Mouse (Mus musculus): Measurements from ENCODE around the gene Nfx1.
"Not testable (repeated sequence)": the region's sequence is repeated elsewhere in the genome, so short reads cannot be mapped to it uniquely, and the experiment has no call there.

Gene Nfx1

DNA sequence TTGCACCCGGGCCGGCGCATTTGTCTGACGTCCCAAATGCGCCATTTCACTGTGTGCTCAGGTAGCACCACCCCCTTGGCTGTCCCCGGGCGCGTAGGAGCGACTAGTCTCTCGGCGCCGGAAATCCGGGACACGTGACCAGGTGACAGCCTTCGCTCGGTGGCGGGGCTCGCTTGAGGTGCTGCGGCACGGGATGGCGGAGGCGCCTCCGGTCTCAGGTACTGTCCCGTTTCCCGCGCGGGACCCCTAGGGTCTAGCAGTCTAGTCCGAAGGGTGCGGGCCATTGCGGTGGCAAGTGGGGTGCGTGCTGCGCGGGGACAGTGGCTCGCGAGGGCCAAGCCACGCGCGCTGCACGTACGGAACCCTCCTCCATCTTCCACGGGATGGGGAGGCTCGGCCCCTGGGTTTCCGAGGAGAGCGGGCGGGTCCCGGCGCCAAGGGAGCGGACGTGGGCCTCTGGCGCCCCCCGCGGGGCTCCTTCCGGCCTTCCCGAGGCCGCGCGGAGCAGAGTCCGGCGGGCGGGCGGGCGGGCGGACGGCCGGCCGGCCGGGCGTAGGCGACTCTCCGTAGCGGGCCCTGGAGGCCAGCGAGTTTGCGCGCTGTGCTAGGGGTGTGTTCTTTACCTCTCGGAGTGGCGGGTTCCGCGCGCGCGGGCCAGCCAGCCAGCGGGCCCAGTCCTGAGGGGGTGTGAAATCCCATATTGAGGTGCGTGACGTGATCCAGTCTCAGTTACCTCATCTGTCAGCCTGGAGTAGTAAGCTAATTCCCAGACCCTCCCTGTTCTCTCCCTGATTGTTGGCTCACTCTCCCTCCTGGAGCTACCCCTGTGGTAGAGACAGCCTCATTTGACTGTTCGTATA is at the start of gene Nfx1:
TSS of gene Nfx1 (plus strand) at position 65 of the 860 bp plus-strand sequence.
- in situ Hi-C loops (cut with MboI) = loop anchor here (25.0 kb wide), 1 partner anchor 834 kb away; the partner anchor contains the start of gene Aco1

DNA sequence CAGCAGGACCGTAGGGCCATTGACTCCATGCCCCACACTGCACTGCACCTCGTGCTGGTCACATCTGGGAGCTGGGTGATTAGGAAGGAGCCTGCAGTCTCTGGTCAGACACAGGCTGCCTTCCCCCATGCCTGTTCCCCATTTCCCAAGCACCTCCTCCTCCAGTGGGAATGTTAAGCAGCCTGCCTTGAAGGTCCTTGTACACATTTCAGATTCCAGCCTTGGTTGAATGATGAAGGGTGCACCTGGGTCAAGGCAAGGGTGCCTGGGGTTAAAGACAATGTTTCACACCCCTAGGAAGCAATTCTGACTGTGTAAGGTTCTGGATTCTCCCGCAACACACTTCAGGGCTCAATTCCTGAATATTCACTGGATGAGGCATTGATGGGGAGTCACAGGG is 49.4 kb upstream of the Nfx1 start:
- in situ Hi-C loops (cut with MboI) = no loop called here

- in situ Hi-C loops (cut with MboI) = no loop called here
Measured at GRCm38 (mm10) chr4:40923087-40923651, 47.5 kb upstream of the Nfx1 start.

DNA sequence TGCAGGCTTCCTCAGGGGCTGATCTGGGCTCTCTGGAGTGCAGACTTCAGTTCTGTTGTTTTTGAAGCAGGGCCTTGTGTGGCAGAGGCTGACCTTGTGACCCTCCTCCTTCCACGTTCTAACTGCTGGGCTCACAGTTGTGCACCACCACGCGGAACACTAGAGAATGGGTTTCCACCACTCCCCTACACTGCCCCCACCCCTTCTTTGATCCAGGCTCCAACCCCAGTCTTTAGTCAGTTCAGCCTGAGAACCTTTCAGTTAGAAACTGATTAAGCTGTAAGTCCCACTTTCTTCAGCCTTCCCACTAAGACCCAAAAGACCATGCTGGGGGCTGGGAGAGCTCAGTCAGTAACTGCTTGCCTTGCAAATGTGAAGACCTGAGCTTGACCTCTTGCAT is 45.1 kb upstream of the Nfx1 start:
- in situ Hi-C loops (cut with MboI) = no loop called here

- in situ Hi-C loops (cut with MboI) = no loop called here
Measured at GRCm38 (mm10) chr4:40929046-40929445, 41.7 kb upstream of the Nfx1 start.

- in situ Hi-C loops (cut with MboI) = no loop called here
Measured at GRCm38 (mm10) chr4:40933694-40934093, 37.0 kb upstream of the Nfx1 start.

DNA sequence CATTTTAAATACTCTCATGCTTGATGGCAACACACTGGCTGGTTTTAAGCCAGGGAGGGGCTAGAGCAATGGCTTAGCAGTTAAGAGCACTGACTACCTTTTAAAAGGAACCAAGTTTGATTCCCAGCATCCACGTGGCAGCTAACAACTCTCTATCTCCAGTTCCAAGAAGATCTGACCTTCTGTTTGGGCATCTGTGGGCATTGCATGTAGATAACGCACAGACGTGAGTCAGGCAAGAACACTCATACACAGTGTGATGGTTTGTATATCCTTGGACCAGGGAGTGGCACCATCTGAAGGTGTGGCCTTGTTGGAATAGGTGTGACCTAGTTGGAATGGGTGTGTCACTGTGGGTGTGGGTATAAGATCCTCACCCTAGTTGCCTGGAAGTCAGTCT is 36.3 kb upstream of the Nfx1 start:
- in situ Hi-C loops (cut with MboI) = not testable (repeated sequence)

- in situ Hi-C loops (cut with MboI) = no loop called here
Measured at GRCm38 (mm10) chr4:40936175-40936839, 34.4 kb upstream of the Nfx1 start.

GRCm38 (mm10) chr4:40938793-40939192 is 31.9 kb upstream of the Nfx1 start:
- in situ Hi-C loops (cut with MboI) = no loop called here

- in situ Hi-C loops (cut with MboI) = no loop called here
Measured at GRCm38 (mm10) chr4:40943651-40944050, 27.1 kb upstream of the Nfx1 start.

GRCm38 (mm10) chr4:40946516-40947121 is 24.1 kb upstream of the Nfx1 start:
- in situ Hi-C loops (cut with MboI) = no loop called here

DNA sequence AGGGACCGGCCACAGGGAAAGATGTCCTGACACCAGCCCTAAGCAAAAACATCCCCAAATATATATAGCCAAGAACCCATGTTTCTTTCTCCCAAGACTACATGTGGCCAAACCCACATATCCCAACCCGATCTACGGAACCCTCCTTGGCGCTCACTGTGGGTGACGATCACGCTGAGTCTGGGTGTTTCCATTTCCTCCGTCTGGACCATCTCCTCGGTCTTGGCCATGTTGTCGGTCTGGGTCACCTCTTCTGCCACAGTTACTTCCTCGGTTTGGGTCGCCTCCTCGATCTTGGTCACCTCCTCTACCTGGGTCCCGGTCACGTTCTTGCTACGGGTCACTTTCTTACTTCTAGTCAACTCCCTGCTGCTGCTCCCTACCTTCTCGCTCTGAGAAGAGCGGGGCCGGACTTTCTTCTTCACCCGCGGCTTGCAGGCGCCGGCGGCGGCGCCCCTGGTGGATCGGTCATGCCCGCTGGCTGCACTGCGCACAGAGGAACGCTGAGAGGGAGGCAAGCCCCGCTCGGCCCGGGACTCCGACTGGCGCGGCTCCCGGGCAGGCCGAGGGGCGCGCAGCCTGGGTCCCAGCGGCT is 23.0 kb upstream of the Nfx1 start:
- in situ Hi-C loops (cut with MboI) = no loop called here

GRCm38 (mm10) chr4:40948160-40948708 is 22.5 kb upstream of the Nfx1 start, which contains the start of the genes Bag1 and Chmp5:
Gene Bag1 (minus strand): TSS chr4:40948294.
Gene Chmp5 (plus strand): TSS chr4:40948407.
- in situ Hi-C loops (cut with MboI) = no loop called here

DNA sequence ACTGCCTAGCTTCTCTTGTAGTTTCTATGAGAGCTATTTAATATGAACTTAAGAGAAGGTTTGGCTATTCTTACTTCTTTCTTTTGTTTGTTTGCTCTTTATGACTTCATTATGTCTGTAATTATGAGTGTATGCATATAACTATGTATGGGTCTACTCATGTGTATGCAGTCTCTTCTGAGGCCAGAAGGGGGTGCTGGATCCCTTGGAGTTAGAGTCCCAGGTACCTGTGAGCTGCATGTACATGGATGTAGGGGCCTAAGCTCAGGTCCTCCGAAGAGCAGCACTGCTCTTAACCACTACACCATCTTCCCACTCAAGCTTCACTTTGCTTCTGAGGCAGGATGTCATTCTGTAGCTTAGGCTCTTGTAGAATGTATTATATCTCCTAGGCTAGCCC is 17.2 kb upstream of the Nfx1 start:
- in situ Hi-C loops (cut with MboI) = loop anchor here (25.0 kb wide), 1 partner anchor 816 kb away; the partner anchor contains the start of gene Aco1

- in situ Hi-C loops (cut with MboI) = loop anchor here (25.0 kb wide), 1 partner anchor 819 kb away; the partner anchor contains the start of gene Aco1
Measured at GRCm38 (mm10) chr4:40955942-40956341, 14.8 kb upstream of the Nfx1 start.

DNA sequence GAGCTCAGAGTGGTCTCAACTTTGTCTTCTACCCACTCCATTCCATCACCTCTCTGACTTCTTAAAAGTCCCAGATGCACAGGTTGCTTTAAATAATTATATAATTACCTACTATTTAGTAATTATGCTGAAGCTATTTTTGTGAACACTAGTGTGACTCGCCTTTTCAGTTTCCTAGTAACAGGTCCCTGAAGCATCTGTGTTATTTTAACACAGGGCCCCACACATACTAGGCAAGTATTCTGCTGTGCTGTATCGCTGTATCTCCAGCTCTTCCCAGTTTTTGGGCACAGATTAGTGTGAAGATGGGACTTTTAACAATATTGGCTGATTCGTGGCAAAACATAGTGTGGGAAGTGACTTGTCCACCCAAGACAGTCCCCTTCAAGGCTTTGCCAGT is 7.2 kb upstream of the Nfx1 start:
- in situ Hi-C loops (cut with MboI) = loop anchor here (25.0 kb wide), 1 partner anchor 826 kb away; the partner anchor contains the start of gene Aco1

DNA sequence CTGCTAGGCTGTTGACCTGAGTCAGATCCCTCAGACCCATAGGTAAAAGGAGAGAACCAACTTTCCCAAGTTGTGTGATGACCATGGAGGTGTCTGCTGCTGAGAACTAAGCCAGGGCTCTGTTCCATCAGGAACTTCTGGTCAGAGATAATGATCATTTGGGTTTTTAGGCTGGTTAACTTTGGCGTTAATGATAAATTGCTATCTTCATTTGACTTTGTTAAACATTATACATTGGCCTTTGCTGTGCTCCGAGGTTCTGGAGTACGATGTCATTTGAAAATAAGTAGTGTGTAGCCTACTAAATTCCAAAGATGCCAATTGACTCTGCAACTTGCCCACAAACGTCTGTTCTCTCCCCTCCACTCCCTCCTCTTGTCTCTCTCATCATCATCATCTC is 1.5 kb upstream of the Nfx1 start:
- in situ Hi-C loops (cut with MboI) = loop anchor here (25.0 kb wide), 1 partner anchor 832 kb away; the partner anchor contains the start of gene Aco1

GRCm38 (mm10) chr4:40969781-40970591 is 720 bp upstream of the Nfx1 start:
- in situ Hi-C loops (cut with MboI) = loop anchor here (25.0 kb wide), 1 partner anchor 833 kb away; the partner anchor contains the start of gene Aco1

DNA sequence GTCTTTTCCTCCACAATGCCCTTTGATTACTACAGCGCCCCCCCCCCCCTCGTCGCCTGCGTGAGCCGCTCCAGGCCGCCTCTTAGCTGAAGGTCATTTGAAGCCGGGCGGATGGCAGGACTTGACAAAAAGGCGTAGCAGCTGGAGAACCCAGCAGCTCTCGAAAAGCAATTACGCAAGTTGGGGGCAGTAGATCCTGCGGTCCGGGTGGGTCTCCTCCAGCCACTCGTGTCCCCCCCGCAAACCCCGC is 189 bp upstream of the Nfx1 start:
- in situ Hi-C loops (cut with MboI) = loop anchor here (25.0 kb wide), 1 partner anchor 833 kb away; the partner anchor contains the start of gene Aco1

GRCm38 (mm10) chr4:40971744-40972143 is 1.0 kb downstream of the Nfx1 start:
- in situ Hi-C loops (cut with MboI) = loop anchor here (25.0 kb wide), 1 partner anchor 834 kb away; the partner anchor contains the start of gene Aco1
